Mouse (Mus musculus) large intestine, adult 2 months (tissue): ENCODE measurements around the gene Lztfl1. TPM values are rescaled to one million over a fixed set of nuclear protein-coding genes. Genes with fewer than 3 reads are reported as not detected.
"Not testable (repeated sequence)": the region's sequence is repeated elsewhere in the genome, so short reads cannot be mapped to it uniquely, and the experiment has no call there.

Source experiments
- DNase-seq: peaks from one replicate; pipeline ENCODE4 v3.0.0-alpha.2; 2012; ENCODE audit warnings: low read depth, low spot score
- WGBS: fragments of 180-500 bp; shearing (Covaris S2); methylation state at CpG from one replicate; pipeline ENCODE4 v1.1.7; 2018; 5-methylcytosine and 5-hydroxymethylcytosine counted together
- polyA plus RNA-seq: library from polyadenylated mRNA; depleted of rRNA; stranded (reverse); fragments of >200 nt; gene quantifications from 2 replicates; pipeline ENCODE4 v1.2.3, GENCODE M21; 2012; rRNA removed

The Lztfl1 gene
- polyA plus RNA-seq, 1 experiment = 1.3 TPM

DNA sequence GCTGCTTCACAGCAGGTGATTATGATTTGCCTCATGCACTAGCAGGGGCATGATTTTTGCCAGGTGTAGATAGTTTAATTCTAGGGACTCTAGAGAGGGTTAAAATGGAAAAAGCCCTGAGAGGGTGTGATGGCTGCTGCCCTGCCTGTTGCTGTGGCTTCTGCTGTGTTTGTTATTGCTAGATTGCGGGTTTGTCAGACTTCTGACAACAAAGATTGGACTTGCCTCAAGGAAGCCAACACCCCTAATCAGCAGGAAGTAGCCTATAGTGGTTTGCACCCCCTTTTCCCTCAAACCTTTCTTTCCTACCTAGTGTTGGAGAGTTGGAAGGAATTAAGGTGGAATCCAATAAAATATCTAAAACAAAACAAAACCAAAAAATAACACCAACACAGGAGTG, 29.3 kb downstream of the Lztfl1 start:
- no peak for DNase-seq
- 53% methylated on average over 1 of the region's 1 CpGs for WGBS

DNA sequence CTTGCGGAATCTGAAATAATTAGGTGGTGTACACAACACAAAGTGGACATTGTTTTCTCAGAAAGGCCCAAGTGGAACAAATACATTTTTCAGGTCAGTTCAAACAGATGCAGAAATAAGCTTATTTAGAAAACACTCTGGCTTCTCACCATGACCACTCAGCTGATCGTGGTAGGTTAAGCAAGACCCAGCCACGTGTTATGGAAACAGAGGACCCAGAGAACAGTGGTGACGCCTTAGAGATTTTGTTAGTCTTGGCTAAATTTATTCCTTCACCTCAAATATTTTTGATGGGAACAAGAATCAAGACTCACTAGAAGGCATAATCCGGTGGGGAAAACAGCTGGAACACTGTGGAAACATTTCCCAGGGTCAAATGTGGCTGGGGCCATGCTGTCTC, 31.3 kb downstream of the Lztfl1 start:
- 86% methylated on average over 5 of the region's 5 CpGs for WGBS
- no peak for DNase-seq

DNA sequence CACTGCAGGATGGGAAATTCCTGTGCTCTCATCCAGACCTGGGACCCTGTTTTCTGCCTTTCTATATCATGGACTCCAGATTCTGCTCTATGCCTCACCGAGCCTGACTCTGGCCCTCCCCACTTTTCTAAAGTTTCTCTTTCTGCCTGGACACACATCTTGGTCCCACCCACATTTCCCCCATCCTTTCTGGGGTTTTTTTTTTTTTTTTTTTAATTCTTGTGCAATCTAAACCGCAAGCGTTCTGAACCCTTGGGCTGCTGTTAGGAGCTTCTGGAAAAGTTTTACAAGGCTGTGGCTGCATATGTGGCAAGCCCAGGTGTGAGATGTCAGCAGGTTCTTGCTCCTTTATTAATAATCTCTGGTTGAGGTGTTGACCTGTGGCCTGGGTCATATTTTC, 33.8 kb downstream of the Lztfl1 start:
- 31% methylated on average over 3 of the region's 3 CpGs for WGBS
- DNase-seq = no peak

- WGBS = 35% methylated on average over 2 of the region's 2 CpGs
- DNase-seq = no peak
Measured at GRCm38 (mm10) chr9:123679198-123679597, 38.3 kb downstream of the Lztfl1 start.

GRCm38 (mm10) chr9:123678327-123679105, 39.0 kb downstream of the Lztfl1 start, which contains the start of the genes Ccr9 and Slc6a20a:
Gene Ccr9 (plus strand): TSS chr9:123678439.
Gene Slc6a20a (minus strand): TSS chr9:123678885.
- WGBS = 3% methylated on average over 73 of the region's 73 CpGs
- DNase-seq = peak; percentile 16

DNA sequence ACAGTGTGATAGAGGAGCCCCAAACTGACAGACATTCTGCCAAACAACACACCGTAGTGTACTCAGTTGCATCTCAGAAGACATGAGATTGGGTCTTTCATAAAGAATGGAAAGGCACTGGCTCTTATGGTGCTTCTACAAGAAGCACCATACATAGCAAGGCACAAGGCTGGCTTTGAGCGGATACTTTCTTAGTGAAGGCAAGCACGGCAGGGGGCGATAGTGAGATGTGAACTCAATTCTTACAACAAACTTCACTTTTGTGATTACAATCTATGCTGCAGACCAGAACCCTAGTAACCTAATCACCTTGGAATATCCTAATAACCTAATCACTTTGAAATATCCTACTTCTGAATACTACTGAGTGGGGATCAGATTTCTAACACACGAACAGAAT, 51.9 kb downstream of the Lztfl1 start:
- WGBS = 45% methylated on average over 5 of the region's 5 CpGs
- peak; percentile 16 for DNase-seq

GRCm38 (mm10) chr9:123659986-123660676, 57.4 kb downstream of the Lztfl1 start:
- not testable (repeated sequence) for DNase-seq
- WGBS = 86% methylated on average over 18 of the region's 18 CpGs

DNA sequence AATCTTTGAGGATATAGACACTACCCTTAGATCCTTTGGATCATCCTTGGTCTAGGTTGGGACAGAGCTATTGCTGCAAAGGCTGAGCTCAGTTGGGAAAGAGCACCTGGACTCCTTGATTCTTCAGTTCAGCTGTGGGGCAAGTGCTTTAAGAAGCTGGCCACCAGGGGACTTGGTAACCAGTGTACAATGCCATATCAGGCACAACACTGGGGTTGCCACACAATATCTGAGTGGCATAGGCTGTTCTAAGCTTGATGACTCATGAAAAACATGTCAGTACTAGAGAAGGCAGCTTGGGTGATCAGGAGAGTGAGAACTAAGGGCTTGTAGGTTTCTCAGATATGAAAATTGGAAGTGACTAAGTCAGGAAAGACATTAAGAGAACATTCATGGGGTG, 58.5 kb downstream of the Lztfl1 start:
- DNase-seq = no peak

- DNase-seq = no peak
- WGBS = 83% methylated on average over 3 of the region's 3 CpGs
Measured at GRCm38 (mm10) chr9:123657457-123657856, 60.0 kb downstream of the Lztfl1 start.

- no peak for DNase-seq
- 28% methylated on average over 4 of the region's 4 CpGs for WGBS
Measured at GRCm38 (mm10) chr9:123651369-123651768, 66.1 kb downstream of the Lztfl1 start.

- no peak for DNase-seq
Measured at GRCm38 (mm10) chr9:123649785-123650511, 67.5 kb downstream of the Lztfl1 start.

More at GRCm38 (mm10) chr9:123649785-123650511, 67.5 kb downstream of the Lztfl1 start:
- WGBS = 62% methylated on average over 2 of the region's 2 CpGs

Other genes starting within 250 kb of the Lztfl1 start
- gene Limd1, start 239.0 kb downstream of the Lztfl1 start, polyA plus RNA-seq = 57.6 and 90.0 TPM in 2 replicates
- gene Sacm1l, start 187.9 kb downstream of the Lztfl1 start, polyA plus RNA-seq = 10.5 and 12.7 TPM in 2 replicates
- gene Slc6a20b, start 85.1 kb downstream of the Lztfl1 start, polyA plus RNA-seq = 1.2 and 1.7 TPM in 2 replicates
- gene Ccr9, start 39.3 kb downstream of the Lztfl1 start, polyA plus RNA-seq = 4.7 and 10.7 TPM in 2 replicates
- gene Slc6a20a, start 38.8 kb downstream of the Lztfl1 start, polyA plus RNA-seq = 90.4 and 150 TPM in 2 replicates
- gene Cxcr6, start 88.8 kb upstream of the Lztfl1 start, polyA plus RNA-seq = 3.6 and 3.8 TPM in 2 replicates
- gene Fyco1, start 134.2 kb upstream of the Lztfl1 start, polyA plus RNA-seq = 3.4 and 6.3 TPM in 2 replicates
- gene Xcr1, start 144.3 kb upstream of the Lztfl1 start, polyA plus RNA-seq = 0.30 and 0.64 TPM in 2 replicates